Mouse (Mus musculus): ENCODE data around the gene Hoxc12.

- TF ChIP-seq CTCF (IDR thresholded peaks at IDR 0.05) (no peak), EP300 (IDR thresholded peaks at IDR 0.05) (no peak)
Measured at GRCm38 (mm10) chr15:102927032-102927645, 9.4 kb upstream of the Hoxc12 start.

Data from lung, postnatal 0 days (tissue).